Mouse (Mus musculus) bone marrow, adult 2 months (tissue): Measurements from ENCODE around the gene Wdr45b.

Experiments used
- CTCF ChIP-seq: fragments of 200-500 bp; IDR thresholded peaks from 2 replicates; pipeline ENCODE4 v1.5.1; 2011; ENCODE audit warnings: low read length, control low read depth; ENCODE audit not compliant: control insufficient read depth, insufficient read depth
- POLR2A ChIP-seq: fragments of 200-500 bp; IDR thresholded peaks from 2 replicates; pipeline ENCODE4 v1.6.1; 2011; ENCODE audit warnings: low read depth, mild to moderate bottlenecking, control low read depth, low read length, borderline replicate concordance; ENCODE audit not compliant: control insufficient read depth

DNA sequence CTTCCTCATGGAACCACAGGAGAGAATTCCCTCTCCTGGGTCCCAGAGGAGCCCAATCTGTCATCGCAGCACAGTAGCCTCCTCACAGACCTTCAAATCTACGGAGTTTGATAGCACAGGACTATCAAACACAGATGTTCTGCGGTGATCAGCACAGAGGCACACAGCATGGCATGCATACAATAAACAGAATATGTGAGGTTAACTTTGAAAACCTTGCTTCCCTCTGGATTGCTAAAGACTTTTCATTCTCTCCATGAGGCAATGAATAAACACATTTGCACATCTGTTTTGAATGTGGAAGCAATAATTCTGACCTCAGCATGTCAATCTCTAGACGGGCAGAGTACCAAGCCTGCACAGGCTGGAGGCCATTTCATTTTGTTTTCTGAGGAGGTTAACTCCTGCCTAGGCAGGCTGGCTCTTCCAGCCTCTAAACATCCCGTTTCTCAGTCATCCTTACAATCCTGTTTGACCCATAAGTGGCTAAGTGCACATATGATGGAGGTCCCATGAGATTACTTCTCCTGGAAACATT lies 13.0 kb upstream of the Wdr45b start:
- TF ChIP-seq CTCF (no peak), POLR2A (no peak)
